Mouse (Mus musculus) C2C12 (cell line): ENCODE results near the gene Cux2.
"Not testable (repeated sequence)": the region's sequence is repeated elsewhere in the genome, so short reads cannot be mapped to it uniquely, and the experiment has no call there.

Source experiments
- CEBPB ChIP-seq: IDR thresholded peaks from one replicate; pipeline ENCODE4 v1.6.1; 2011; ENCODE audit warnings: low read depth, mild to moderate bottlenecking, control low read depth, moderate library complexity
- CTCF ChIP-seq: IDR thresholded peaks from one replicate; pipeline ENCODE4 v1.5.1; 2011; ENCODE audit not compliant: control insufficient read depth, insufficient read depth, insufficient read length
- MAX ChIP-seq: IDR thresholded peaks from one replicate; pipeline ENCODE4 v1.6.1; 2011; ENCODE audit warnings: mild to moderate bottlenecking, control low read depth
- MYOD1 ChIP-seq: IDR thresholded peaks from one replicate; pipeline ENCODE4 v1.6.1; 2011; ENCODE audit warnings: low read depth; ENCODE audit not compliant: control insufficient read depth, insufficient read length
- USF1 ChIP-seq: IDR thresholded peaks from one replicate; pipeline ENCODE4 v1.6.1; 2011; ENCODE audit warnings: low read depth, mild to moderate bottlenecking, control low read depth, moderate library complexity

DNA sequence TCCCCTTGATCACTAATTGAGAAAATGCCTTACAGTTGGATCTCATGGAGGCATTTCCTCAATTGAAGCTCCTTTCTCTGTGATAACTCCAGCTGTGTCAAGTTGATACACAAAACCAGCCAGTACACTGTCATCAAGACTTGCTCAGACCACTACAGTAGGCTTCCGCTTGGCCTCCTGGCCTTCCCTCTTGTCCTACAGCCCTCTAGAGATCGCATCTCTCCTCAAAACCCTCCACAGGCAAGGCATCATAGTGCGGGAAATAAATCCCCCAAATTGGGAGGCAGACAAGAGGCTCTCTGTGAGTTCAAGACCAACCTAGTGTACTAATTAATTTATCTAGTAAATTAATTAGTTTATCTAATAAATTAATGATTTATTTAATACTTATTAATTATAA is 202.6 kb downstream of the Cux2 start:
- TF ChIP-seq CTCF, USF1, CEBPB, MYOD1, MAX: not testable (repeated sequence)
